In genomic region chr17:13835876-13836275, GRCm38 (mm10) we compare ENCODE assay signal across 8 mouse cellular contexts.
DNase-seq lines count a peak whose midpoint lies in the region; ATAC-seq lines count a peak whose summit lies in the region.

No protein-coding gene starts in this region.

- no peak overlapping the region for H3K4me3 ChIP-seq in hindbrain, embryonic 11.5 days (ENCODE audit: low read depth, low read length)
- H3K4me3 ChIP-seq in hindbrain, embryonic 10.5 days, result no peak overlapping the region
- H3K4me3 ChIP-seq in midbrain, embryonic 16.5 days (ENCODE audit: low read depth, low read length), result no peak overlapping the region

- no peak overlapping the region for H3K9ac ChIP-seq in hindbrain, embryonic 11.5 days (ENCODE audit: low read depth, low read length)
- H3K9ac ChIP-seq in midbrain, embryonic 16.5 days (ENCODE audit: low read depth, low read length), result no peak overlapping the region

- H3K4me2 ChIP-seq in hindbrain, embryonic 11.5 days (replicated peaks; ENCODE audit: low read depth, low read length), result no peak overlapping the region
- no peak overlapping the region for H3K4me2 ChIP-seq in midbrain, embryonic 16.5 days (ENCODE audit: low read length)

- no peak for ATAC-seq in hindbrain, embryonic 11.5 days (ENCODE audit: low FRiP score)
- ATAC-seq in midbrain, embryonic 16.5 days, result 0 out of 2 replicates have a peak, but pooled peaks have one; percentile 28

- no peaks in the 10 kb centered on the region for H3K9me3 ChIP-seq in hindbrain, embryonic 11.5 days (ENCODE audit: control insufficient read depth, low read length)
- H3K9me3 ChIP-seq in hindbrain, embryonic 10.5 days, result no peaks in the 10 kb centered on the region
- no peaks in the 10 kb centered on the region for H3K9me3 ChIP-seq in midbrain, embryonic 16.5 days (replicated peaks; ENCODE audit: control insufficient read depth, low read length, poor library complexity, severe bottlenecking)

- H3K4me1 ChIP-seq in hindbrain, embryonic 11.5 days (replicated peaks; ENCODE audit: control insufficient read depth, insufficient read depth, low read length), result no peaks in the 10 kb centered on the region
- no peaks in the 10 kb centered on the region for H3K4me1 ChIP-seq in hindbrain, embryonic 10.5 days (replicated peaks)
- no peaks in the 10 kb centered on the region for H3K4me1 ChIP-seq in midbrain, embryonic 16.5 days (ENCODE audit: control insufficient read depth, insufficient read depth, low read length)

- 87% methylated on average over 4 of the region's 4 CpGs for WGBS in hindbrain, embryonic 11.5 days
- 91% methylated on average over 4 of the region's 4 CpGs for WGBS in hindbrain, embryonic 10.5 days
- 81% methylated on average over 4 of the region's 4 CpGs for WGBS in midbrain, embryonic 16.5 days

- H3K36me3 ChIP-seq in hindbrain, embryonic 11.5 days (ENCODE audit: control insufficient read depth, insufficient read depth, low read length), result no peaks in the 10 kb centered on the region
- peaks cover 49% of the 10 kb centered on the region for H3K36me3 ChIP-seq in hindbrain, embryonic 10.5 days
- H3K36me3 ChIP-seq in midbrain, embryonic 16.5 days (ENCODE audit: control insufficient read depth, insufficient read depth, low read length), result peaks cover 8% of the 10 kb centered on the region

- H3K27me3 ChIP-seq in hindbrain, embryonic 11.5 days (ENCODE audit: control insufficient read depth, insufficient read depth, low read length), result no peaks in the 10 kb centered on the region
- H3K27me3 ChIP-seq in hindbrain, embryonic 10.5 days (ENCODE audit: insufficient read depth, poor library complexity, severe bottlenecking), result no peaks in the 10 kb centered on the region
- no peaks in the 10 kb centered on the region for H3K27me3 ChIP-seq in midbrain, embryonic 16.5 days (ENCODE audit: control insufficient read depth, insufficient read depth, low read depth, low read length)

- peak; percentile 61 for DNase-seq in hindbrain, embryonic 11.5 days (ENCODE audit: low spot score)
- no peak for DNase-seq in hindbrain, embryonic 10.5 days (ENCODE audit: low spot score)
- peak; percentile 52 for DNase-seq in 416B (ENCODE audit: low read depth)
- DNase-seq in ZHBTc4 (ENCODE audit: low read depth, low spot score), result peak; percentile 20
- DNase-seq in fibroblast of lung, adult 2 months (ENCODE audit: low read depth), result peak; percentile 24
- DNase-seq in frontal cortex, postnatal 25 days (ENCODE audit: low spot score in 2 of 2), result no peak
- DNase-seq in ovary, postnatal 36 days (ENCODE audit: low spot score), result no peak

- no peak overlapping the region for H3K27ac ChIP-seq in hindbrain, embryonic 11.5 days (ENCODE audit: low read depth, low read length)
- no peak overlapping the region for H3K27ac ChIP-seq in hindbrain, embryonic 10.5 days
- no peak overlapping the region for H3K27ac ChIP-seq in midbrain, embryonic 16.5 days (ENCODE audit: low read length)

Comparison
In these comparisons a context has a peak if more than half of its experiments do, and no peak if none do; other contexts are left out.
1. DNase-seq: peak in hindbrain, embryonic 11.5 days (single experiment), 416B (single experiment), ZHBTc4 (single experiment) and fibroblast of lung, adult 2 months (single experiment); none in hindbrain, embryonic 10.5 days (single experiment), frontal cortex, postnatal 25 days (0 of 2) and ovary, postnatal 36 days (single experiment).